Mouse (Mus musculus): ENCODE measurements at regions not wholly inside any gene's neighbourhood (a gene's known extent, or its start where the extent isn't known, plus 50 kb on each side); places are given as distances from the start of the nearest gene placed in this dataset.
"Not testable (repeated sequence)": the region's sequence is repeated elsewhere in the genome, so short reads cannot be mapped to it uniquely, and the experiment has no call there.

- WGBS = 85% methylated on average over 14 of the region's 14 CpGs
- Histone ChIP-seq H3K36me3 (replicated peaks) (no peaks in the 10 kb centered on the region), H3K4me3 (no peak overlapping the region), H3K27ac (replicated peaks) (no peak overlapping the region), H3K9me3 (no peaks in the 10 kb centered on the region), H3K27me3 (replicated peaks; ENCODE audit: low read depth, poor library complexity, severe bottlenecking) (no peaks in the 10 kb centered on the region), H3K4me1 (no peaks in the 10 kb centered on the region)
- no peak for DNase-seq (ENCODE audit: low spot score)
Measured at GRCm38 (mm10) chr8:109338220-109338835, 155.5 kb upstream of the Pmfbp1 start.

GRCm38 (mm10) chr8:109340647-109341046, 153.2 kb upstream of the Pmfbp1 start:
- WGBS = 92% methylated on average over 21 of the region's 21 CpGs
- not testable (repeated sequence) for DNase-seq (ENCODE audit: low spot score)

GRCm38 (mm10) chr8:109355168-109355567, 138.7 kb upstream of the Pmfbp1 start:
- H3K9me3 ChIP-seq = no peaks in the 10 kb centered on the region
- no peak overlapping the region for H3K27ac ChIP-seq (replicated peaks)
- peaks cover 45% of the 10 kb centered on the region for H3K4me1 ChIP-seq
- H3K4me3 ChIP-seq = no peak overlapping the region
- WGBS = 84% methylated on average over 9 of the region's 9 CpGs
- peaks cover 15% of the 10 kb centered on the region; the same call in 1 of the 2 replicates for H3K27me3 ChIP-seq (replicated peaks; ENCODE audit: low read depth, poor library complexity, severe bottlenecking)
- no peaks in the 10 kb centered on the region for H3K36me3 ChIP-seq (replicated peaks)
- no peak for DNase-seq (ENCODE audit: low spot score)

More at GRCm38 (mm10) chr8:109340647-109341046, 153.2 kb upstream of the Pmfbp1 start:
- not testable (repeated sequence) for H3K27me3 ChIP-seq (replicated peaks; ENCODE audit: low read depth, poor library complexity, severe bottlenecking); H3K36me3 ChIP-seq (replicated peaks); H3K4me1 ChIP-seq; H3K27ac ChIP-seq (replicated peaks); H3K4me3 ChIP-seq; H3K9me3 ChIP-seq

- Histone ChIP-seq H3K36me3 (replicated peaks) (no peaks in the 10 kb centered on the region), H3K4me3 (peak overlapping the region; percentile 36; the same call in 1 of the 2 replicates), H3K27ac (replicated peaks) (peak overlapping the region; percentile 31), H3K27me3 (replicated peaks; ENCODE audit: low read depth, poor library complexity, severe bottlenecking) (peaks cover 11% of the 10 kb centered on the region; the same call in 1 of the 2 replicates), H3K9me3 (no peaks in the 10 kb centered on the region), H3K4me1 (peaks cover 25% of the 10 kb centered on the region)
- 46% methylated on average over 16 of the region's 16 CpGs for WGBS
- DNase-seq (ENCODE audit: low spot score) = no peak
Measured at GRCm38 (mm10) chr8:109359396-109360051, 134.3 kb upstream of the Pmfbp1 start.

GRCm38 (mm10) chr8:109360081-109360715, 133.6 kb upstream of the Pmfbp1 start:
- Histone ChIP-seq H3K4me3 (peak overlapping the region; percentile 51), H3K36me3 (replicated peaks) (no peaks in the 10 kb centered on the region), H3K4me1 (peaks cover 25% of the 10 kb centered on the region), H3K9me3 (no peaks in the 10 kb centered on the region), H3K27ac (replicated peaks) (peak overlapping the region; percentile 76), H3K27me3 (replicated peaks; ENCODE audit: low read depth, poor library complexity, severe bottlenecking) (peaks cover 11% of the 10 kb centered on the region; the same call in 1 of the 2 replicates)
- DNase-seq (ENCODE audit: low spot score) = peak; percentile 40
- 24% methylated on average over 14 of the region's 14 CpGs for WGBS

- H3K27me3 ChIP-seq (replicated peaks; ENCODE audit: low read depth, poor library complexity, severe bottlenecking) = peaks cover 11% of the 10 kb centered on the region; the same call in 1 of the 2 replicates
- H3K4me3 ChIP-seq = peak overlapping the region; percentile 51
- H3K27ac ChIP-seq (replicated peaks) = peak overlapping the region; percentile 76
- H3K9me3 ChIP-seq = no peaks in the 10 kb centered on the region
- 18% methylated on average over 16 of the region's 16 CpGs for WGBS
- peak; percentile 57 for DNase-seq (ENCODE audit: low spot score)
- H3K4me1 ChIP-seq = peaks cover 25% of the 10 kb centered on the region
- H3K36me3 ChIP-seq (replicated peaks) = no peaks in the 10 kb centered on the region
Measured at GRCm38 (mm10) chr8:109360904-109361303, 132.9 kb upstream of the Pmfbp1 start.

GRCm38 (mm10) chr8:109361575-109362361, 132.1 kb upstream of the Pmfbp1 start:
- 86% methylated on average over 7 of the region's 7 CpGs for WGBS
- Histone ChIP-seq H3K27ac (replicated peaks) (peak overlapping the region; percentile 30; the same call in 1 of the 2 replicates), H3K4me3 (no peak overlapping the region), H3K9me3 (no peaks in the 10 kb centered on the region), H3K4me1 (peaks cover 25% of the 10 kb centered on the region), H3K36me3 (replicated peaks) (no peaks in the 10 kb centered on the region), H3K27me3 (replicated peaks; ENCODE audit: low read depth, poor library complexity, severe bottlenecking) (peaks cover 11% of the 10 kb centered on the region; the same call in 1 of the 2 replicates)
- no peak for DNase-seq (ENCODE audit: low spot score)

GRCm38 (mm10) chr8:109363185-109363845, 130.5 kb upstream of the Pmfbp1 start:
- H3K36me3 ChIP-seq (replicated peaks) = no peaks in the 10 kb centered on the region
- H3K27me3 ChIP-seq (replicated peaks; ENCODE audit: low read depth, poor library complexity, severe bottlenecking) = peaks cover 11% of the 10 kb centered on the region; the same call in 1 of the 2 replicates
- no peak for DNase-seq (ENCODE audit: low spot score)
- WGBS = 91% methylated on average over 15 of the region's 15 CpGs
- no peak overlapping the region for H3K4me3 ChIP-seq
- no peak overlapping the region for H3K27ac ChIP-seq (replicated peaks)
- no peaks in the 10 kb centered on the region for H3K9me3 ChIP-seq
- H3K4me1 ChIP-seq = peaks cover 25% of the 10 kb centered on the region

- 81% methylated on average over 2 of the region's 2 CpGs for WGBS
- H3K4me3 ChIP-seq = no peak overlapping the region
- H3K9me3 ChIP-seq = no peaks in the 10 kb centered on the region
- no peaks in the 10 kb centered on the region for H3K27me3 ChIP-seq (replicated peaks; ENCODE audit: low read depth, poor library complexity, severe bottlenecking)
- no peaks in the 10 kb centered on the region for H3K36me3 ChIP-seq (replicated peaks)
- H3K27ac ChIP-seq (replicated peaks) = no peak overlapping the region
- no peaks in the 10 kb centered on the region for H3K4me1 ChIP-seq
- DNase-seq (ENCODE audit: low spot score) = no peak
Measured at GRCm38 (mm10) chr8:109373977-109374376, 119.8 kb upstream of the Pmfbp1 start.

GRCm38 (mm10) chr8:109384881-109385280, 108.9 kb upstream of the Pmfbp1 start:
- H3K4me1 ChIP-seq = no peaks in the 10 kb centered on the region
- no peak overlapping the region for H3K4me3 ChIP-seq
- 91% methylated on average over 3 of the region's 3 CpGs for WGBS
- no peak overlapping the region for H3K27ac ChIP-seq (replicated peaks)
- no peaks in the 10 kb centered on the region for H3K27me3 ChIP-seq (replicated peaks; ENCODE audit: low read depth, poor library complexity, severe bottlenecking)
- no peaks in the 10 kb centered on the region for H3K9me3 ChIP-seq
- no peaks in the 10 kb centered on the region for H3K36me3 ChIP-seq (replicated peaks)
- DNase-seq (ENCODE audit: low spot score) = no peak

GRCm38 (mm10) chr8:109395133-109395855, 98.5 kb upstream of the Pmfbp1 start:
- Histone ChIP-seq H3K27me3 (replicated peaks; ENCODE audit: low read depth, poor library complexity, severe bottlenecking) (no peaks in the 10 kb centered on the region), H3K27ac (replicated peaks) (no peak overlapping the region), H3K36me3 (replicated peaks) (no peaks in the 10 kb centered on the region), H3K4me1 (peaks cover 12% of the 10 kb centered on the region; the same call in 1 of the 2 replicates), H3K4me3 (no peak overlapping the region), H3K9me3 (no peaks in the 10 kb centered on the region)
- 85% methylated on average over 6 of the region's 6 CpGs for WGBS
- DNase-seq (ENCODE audit: low spot score) = no peak

Data from embryonic facial prominence, embryonic 10.5 days (tissue).